Mouse (Mus musculus) embryo, embryonic 10.5 days (tissue): Measurements from ENCODE around the gene Gadd45gip1.

ENCODE experiments used
- DNase-seq: peaks from one replicate; pipeline ENCODE4 v3.0.0-alpha.2; 2015; ENCODE audit warnings: low spot score

Gadd45gip1 gene

DNA sequence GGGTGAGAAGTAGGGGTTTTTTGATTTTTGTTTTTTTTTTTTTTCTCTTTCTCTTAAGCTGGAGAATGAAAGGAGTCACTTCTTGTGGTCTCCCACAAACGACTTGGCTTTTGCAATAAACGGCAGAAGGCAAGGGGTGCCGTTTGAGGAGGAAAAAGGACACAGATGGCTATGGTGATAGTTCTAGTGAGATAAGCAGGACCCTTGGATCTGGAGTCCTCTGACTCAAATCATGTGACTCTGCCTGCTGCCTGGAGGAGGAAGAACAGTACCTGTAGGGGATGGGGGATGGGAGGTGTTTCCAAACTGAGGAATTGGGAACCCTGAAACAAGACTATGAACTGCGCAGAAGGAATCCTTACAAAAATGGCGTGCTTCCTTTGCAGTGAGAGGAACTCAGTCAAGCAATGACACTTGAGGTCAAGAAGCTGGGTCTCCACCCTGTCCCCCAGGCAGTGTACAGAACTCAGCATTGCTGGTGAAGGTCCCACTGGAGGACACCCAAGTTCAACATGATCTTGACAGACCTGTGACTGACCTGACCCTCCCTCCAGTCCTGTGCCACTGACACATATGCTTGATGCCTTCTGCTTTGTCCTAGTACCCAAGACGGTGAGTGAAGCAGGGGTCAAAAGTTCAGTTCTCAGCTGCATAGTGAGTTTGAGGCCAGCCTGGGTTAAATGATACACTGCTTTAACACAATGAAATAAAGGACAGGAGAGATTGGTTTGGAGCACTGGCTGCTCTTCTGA, 16.5 kb downstream of the Gadd45gip1 start:
- DNase-seq = peak; percentile 48

DNA sequence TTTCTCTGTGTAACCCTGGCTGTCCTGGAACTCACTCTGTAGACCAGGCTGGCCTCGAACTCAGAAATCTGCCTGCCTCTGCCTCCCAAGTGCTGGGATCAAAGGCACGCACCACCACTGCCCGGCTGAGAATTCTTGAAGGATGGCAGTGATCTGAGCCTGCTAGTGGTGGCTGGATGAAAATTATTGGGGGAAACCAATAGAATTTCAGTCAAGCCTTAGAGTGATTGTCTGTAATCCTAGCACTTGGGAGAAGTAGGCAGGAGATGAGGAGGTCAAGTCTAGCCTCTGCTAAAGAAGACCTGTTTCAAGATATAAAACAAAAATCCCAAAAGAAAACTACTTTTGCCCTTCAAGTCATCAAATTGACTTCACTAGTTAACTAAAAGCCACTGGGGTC, 25.1 kb downstream of the Gadd45gip1 start:
- DNase-seq = no peak

DNA sequence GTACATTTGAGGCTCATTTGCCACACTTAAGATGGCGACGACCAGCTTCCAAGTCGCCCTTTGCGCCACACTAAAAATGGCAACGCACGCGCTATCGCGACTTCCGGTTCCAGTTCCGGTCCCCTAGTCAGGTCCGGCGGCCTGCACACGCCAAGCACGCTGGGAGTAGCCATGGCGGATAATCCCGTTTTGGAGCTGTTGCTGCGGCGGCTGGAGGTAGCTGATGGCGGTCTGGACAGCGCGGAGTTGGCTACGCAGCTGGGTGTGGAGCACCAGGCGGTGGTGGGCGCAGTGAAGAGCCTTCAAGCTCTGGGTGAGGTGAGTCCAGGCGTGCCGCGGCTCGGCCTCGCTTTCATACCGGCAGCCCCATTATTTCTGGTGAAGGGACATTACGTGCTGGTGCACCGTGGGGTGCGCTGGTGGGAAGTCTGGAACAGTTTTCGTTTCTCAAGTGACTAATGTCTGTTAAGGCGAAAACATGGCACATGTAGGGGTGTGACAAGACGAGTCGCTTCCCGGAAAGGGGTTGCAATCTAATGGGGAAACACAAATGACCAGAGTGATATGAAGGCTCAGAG, 25.6 kb downstream of the Gadd45gip1 start, which contains the start of gene Farsa:
Gene Farsa (plus strand): TSS at position 126 of the 578 bp plus-strand sequence.
- peak; percentile 98 for DNase-seq

DNA sequence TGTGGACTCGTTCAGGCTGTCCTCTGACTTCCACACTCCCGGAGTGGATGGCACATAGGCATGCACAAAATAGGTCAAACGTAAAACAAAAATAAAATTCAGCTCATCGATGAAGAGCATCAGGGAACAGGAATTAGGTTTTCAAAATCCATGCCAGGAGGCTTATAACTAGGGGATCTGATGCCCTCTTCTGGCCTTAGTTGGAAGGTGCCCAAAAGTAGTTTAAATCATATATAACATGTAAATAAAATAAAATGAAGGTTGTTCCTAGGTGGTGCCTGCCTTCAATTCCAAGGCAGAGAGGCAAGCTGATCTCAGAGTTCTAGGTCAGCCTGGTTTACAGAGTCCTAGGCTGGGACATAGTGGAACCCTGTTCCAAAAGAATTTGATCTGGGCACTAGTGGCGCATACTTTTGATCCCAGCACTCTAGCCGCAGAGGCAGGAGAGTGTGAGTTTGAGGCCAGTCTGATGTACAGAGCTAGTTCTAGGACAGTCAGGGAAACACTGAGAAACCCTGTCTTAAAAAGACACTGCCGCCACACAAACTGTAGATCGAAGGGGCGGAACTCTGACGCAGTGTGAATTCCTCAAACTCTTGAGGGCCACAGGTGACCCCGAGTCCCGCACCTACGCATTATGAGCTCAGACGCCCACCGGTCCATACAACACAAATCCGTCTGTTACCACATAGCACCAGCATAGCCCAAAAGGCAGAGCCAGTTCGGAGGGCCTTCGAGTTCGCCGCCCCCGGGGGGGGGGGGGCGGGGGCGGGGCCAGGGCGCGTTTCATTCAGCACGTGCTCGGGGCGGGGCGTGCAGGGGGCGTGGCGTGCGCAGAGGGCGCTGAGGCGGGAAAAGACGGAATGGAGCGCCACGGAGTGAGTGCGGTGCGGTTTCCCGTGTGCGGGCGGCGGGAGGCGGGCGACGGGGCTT, 40.3 kb downstream of the Gadd45gip1 start, which contains the start of gene Syce2:
Gene Syce2 (plus strand): TSS at position 736 of the 933 bp plus-strand sequence.
- DNase-seq = peak; percentile 68

DNA sequence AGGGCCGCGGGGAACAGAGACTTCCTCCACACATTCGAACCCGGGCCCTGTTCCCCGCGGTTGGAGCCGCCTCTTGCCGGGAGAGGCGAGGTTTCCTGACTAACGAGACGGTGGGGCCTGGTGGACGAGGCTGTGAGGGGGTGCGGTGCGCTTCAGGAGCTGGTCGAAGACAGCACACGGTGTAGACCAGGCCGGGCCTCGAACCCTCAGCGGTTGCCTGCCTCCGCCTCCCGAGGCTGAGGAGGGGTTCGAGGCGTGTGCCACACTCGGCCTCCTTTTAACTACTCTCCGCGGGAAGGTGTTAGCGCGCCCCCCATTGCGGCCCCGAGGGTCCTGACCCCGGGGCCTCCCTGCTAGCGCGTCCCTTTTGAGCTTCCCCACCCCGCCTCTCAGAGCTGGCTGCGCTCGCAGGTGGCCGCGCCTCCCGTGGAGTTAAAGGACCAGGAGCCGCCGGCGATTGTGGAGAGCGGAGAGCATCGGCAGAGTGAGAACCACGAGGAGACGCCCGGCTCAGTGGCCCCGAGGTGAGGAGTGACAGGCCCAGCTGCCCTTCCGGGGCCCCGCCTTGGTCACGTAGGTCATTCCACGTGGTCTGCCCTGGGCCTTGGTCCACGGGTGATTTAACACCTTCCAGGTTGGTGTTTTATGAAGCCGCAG, 41.1 kb downstream of the Gadd45gip1 start:
- peak; percentile 54 for DNase-seq

DNA sequence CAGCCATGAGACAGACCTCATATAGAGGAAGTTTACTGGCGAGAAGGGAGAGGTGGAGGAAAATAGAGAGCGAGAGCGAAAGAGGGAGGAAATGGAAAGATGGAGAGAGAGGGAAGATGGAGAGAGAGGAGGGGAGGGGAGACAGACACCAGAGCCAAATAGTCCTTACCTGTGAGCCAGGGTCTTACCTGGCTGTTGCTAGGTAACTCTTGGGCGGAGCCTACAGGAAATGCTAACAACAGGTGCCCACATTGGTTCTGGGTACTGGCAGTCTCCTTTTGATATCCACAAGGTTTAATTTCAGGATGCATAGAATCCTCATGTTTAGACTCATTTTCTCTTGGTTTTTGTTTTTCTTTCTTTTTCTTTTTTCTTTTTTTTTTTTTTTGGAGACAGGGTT, 41.7 kb downstream of the Gadd45gip1 start:
- DNase-seq = no peak

DNA sequence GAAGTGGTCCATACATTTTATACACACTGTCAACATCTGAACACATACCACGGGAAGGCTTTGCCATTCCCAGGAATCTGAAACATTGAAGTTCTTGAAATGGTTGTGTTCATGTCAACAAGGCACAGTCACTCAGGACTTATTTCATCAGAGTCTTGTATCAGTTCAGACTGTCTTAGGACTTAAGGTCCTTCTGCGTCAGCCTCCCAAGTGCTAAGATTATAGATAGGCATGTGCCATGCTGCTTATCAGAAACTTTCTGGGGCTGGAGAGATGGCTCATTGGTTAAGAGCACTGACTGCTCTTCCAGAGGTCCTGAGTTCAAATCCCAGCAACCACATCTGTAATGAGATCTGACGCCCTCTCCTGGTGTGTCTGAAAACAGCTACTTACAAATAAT, 43.0 kb downstream of the Gadd45gip1 start:
- DNase-seq = no peak

DNA sequence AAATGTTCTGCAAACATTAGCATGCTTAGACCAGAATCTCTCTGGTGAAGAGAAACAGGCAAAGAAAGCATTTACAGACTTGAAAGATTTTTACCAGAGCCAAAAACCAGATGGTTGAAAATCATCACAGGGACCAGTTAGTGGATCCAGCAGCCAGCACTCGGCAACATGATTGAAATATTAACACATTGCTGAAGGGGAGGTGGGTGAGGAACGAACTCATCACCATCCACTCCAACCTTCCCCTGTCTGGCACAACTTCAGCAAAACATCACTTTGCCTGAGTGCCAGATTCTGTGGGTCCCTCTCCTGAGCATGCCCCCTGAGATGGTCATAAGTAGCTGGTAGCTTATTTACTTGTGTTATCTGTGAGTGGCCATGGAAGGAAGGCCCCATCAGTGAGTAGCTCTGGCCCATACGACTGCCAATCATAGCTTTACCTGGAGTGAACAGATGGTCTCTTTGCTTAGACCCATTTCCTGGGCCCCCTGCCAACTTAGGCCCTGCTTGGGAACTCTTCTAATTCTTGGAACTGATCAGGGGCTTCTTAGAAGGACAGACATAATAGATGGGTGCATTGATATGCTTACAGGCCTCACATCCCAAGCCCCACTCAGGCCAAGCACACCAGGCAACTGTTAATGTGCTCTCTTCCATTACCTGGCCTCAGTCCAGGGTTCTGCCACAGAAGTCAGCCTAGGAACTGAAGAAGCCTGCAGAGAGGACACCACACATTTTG, 46.1 kb downstream of the Gadd45gip1 start:
- no peak for DNase-seq

DNA sequence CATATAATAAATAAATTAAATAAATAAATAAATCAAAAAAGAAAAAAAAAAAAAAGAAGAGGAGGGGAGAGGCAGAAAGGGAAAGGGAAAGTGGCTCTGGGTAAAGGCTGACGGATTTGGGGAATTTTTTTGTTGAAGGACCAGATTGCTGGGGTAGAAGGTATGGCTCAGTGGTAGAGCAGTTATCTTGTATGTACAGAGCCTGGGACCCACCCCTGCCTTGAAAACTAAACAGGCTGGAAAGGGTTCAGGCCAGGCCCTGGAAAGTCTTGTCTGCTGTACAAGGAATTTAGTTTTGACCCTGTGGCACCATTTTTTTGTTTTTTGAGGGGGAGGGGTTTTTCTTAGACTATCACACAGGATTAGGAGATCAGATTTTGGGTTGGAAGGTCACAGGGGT, 47.6 kb downstream of the Gadd45gip1 start:
- DNase-seq = no peak

DNA sequence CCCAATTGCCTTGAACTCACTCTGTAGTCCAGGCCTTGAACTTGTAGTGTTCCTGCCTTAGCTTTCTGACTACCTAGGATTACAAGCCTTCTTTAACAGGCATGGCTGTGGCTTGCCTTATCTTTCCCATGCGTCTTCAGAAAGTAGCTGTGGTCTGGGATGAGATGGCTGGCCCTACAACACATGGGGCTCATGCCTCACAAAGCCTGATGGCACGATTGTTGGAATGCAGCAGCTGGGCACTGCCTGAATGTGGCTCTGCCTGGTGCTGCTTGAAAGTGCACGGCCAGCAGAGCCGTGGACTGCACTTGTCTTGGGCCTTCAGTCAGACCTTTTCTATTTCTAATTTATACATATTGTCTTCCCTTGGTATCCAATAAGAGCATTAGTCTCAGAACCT, 53.4 kb downstream of the Gadd45gip1 start:
- DNase-seq = no peak
